Mouse (Mus musculus): ENCODE measurements around the gene Nppc. TPM values are rescaled to one million over a fixed set of nuclear protein-coding genes. Genes with fewer than 3 reads are reported as not detected.

Gene Nppc
- polyA plus RNA-seq, 1 experiment from 2014 or later, result 11.0 TPM

DNA sequence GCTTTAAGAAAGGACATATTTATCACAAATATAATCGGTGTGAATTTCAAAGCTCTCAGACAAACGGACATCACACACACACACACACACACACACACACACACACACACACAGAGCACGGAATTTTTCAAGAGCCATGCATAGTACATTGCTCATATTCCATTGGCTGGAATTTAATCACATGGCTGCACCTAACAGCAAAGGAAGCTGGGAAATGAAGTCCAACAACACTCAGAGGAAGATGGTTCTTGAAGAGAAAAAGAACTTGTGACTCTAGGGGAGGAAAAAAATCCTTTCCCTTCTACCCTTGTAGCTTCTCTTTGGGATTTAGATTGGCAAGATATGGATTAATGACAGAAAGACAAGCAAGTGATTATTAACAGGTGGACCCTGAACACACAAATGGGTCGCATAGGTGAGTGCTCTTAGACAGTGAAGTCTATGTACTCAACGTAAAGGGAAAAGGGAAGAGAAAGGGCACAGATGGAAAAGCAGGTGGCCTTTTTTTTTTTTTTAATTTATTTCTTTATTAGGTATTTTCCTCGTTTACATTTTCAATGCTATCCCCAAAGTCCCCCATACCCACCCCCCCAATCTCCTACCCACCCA lies 35.5 kb downstream of the Nppc start:
- Histone ChIP-seq H3K27me3 (ENCODE audit: control insufficient read depth, insufficient read depth, low read length) (no peaks in the 10 kb centered on the region), H3K36me3 (ENCODE audit: control insufficient read depth, insufficient read depth, low read length) (no peaks in the 10 kb centered on the region), H3K9ac (ENCODE audit: low read length) (no peak overlapping the region), H3K4me3 (ENCODE audit: low read depth, low read length) (no peak overlapping the region), H3K9me3 (ENCODE audit: control insufficient read depth, low read length) (no peaks in the 10 kb centered on the region), H3K4me2 (ENCODE audit: low read depth) (no peak overlapping the region), H3K27ac (ENCODE audit: low read depth, low read length) (no peak overlapping the region), H3K4me1 (ENCODE audit: control insufficient read depth, insufficient read depth, low read length) (no peaks in the 10 kb centered on the region; the same call in 1 of the 2 replicates)
- WGBS, result 59% methylated on average over 6 of the region's 6 CpGs
- DNase-seq (ENCODE audit: low spot score) (no peak), ATAC-seq (ENCODE audit: insufficient read depth, low FRiP score, low TSS enrichment) (peak; percentile 72)

DNA sequence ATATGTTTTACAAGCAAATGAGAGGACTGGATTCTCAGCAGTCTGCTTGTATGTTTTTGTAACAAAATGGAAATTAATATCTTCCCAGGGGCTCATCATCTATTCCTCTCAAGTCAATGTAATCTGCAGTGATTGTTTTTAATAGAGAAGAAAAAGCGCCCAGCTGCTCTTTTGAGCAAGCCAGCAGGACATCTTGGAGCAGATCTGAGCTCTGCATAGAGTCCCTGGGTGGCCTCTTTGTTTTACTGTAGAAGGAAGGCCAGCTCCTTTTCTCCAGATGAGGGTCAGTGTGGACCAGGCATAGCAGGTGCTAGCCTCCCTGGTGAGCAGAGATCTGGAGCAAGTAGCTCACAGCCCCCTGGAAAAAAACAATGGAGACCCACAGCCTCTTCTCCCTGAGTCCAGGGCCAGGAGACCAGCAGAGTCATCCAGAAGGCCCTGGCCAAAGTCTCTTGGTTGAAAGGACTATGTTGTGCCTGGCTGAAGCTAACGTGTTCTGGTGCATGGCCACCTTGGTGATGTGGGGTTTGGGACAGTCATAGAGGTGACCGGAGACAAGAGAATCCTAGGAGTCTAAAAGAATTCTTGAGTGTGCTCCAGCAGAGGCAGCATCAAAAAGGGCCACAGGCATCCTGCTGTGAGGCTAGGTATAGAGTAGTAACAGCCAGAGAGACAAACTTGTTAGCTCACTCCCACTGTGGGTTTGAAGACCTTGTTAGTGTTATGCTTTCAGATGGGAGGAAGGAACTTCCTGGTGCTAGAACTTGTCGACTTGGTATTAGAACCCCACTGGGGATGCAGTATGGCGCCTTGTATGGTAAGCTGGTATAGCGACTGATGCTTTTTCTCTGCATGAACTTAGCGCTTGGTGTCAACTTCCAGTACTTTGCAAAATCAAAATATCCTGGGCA lies 36.3 kb downstream of the Nppc start:
- ATAC-seq (ENCODE audit: insufficient read depth, low FRiP score, low TSS enrichment) (no peak), DNase-seq (ENCODE audit: low spot score) (no peak)
- Histone ChIP-seq H3K4me3 (ENCODE audit: low read depth, low read length) (no peak overlapping the region), H3K9me3 (ENCODE audit: control insufficient read depth, low read length) (no peaks in the 10 kb centered on the region), H3K4me1 (ENCODE audit: control insufficient read depth, insufficient read depth, low read length) (no peaks in the 10 kb centered on the region; the same call in 1 of the 2 replicates), H3K27ac (ENCODE audit: low read depth, low read length) (no peak overlapping the region), H3K9ac (ENCODE audit: low read length) (no peak overlapping the region), H3K4me2 (ENCODE audit: low read depth) (no peak overlapping the region), H3K27me3 (ENCODE audit: control insufficient read depth, insufficient read depth, low read length) (no peaks in the 10 kb centered on the region), H3K36me3 (ENCODE audit: control insufficient read depth, insufficient read depth, low read length) (no peaks in the 10 kb centered on the region)
- 58% methylated on average over 7 of the region's 7 CpGs for WGBS

DNA sequence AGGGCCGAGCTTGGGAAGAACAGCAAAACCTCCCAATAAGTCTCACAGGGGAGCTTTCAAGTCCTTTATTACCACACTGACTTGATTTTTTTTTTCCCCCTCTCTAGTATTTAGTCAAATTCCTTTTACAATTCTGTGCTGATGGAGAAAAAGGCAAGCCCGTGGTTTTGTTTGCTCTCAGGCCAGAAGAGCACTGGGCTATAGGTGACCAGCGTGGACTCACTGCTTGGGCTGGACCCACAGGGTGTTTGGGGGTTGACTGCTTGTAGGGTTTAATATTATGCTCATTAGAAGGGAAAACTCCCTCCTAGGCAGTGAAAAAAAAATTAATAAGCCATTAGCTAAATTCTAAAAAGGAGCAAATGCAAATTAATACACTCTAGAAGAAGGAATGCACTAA lies 36.9 kb downstream of the Nppc start:
- ATAC-seq (ENCODE audit: insufficient read depth, low FRiP score, low TSS enrichment), result no peak

DNA sequence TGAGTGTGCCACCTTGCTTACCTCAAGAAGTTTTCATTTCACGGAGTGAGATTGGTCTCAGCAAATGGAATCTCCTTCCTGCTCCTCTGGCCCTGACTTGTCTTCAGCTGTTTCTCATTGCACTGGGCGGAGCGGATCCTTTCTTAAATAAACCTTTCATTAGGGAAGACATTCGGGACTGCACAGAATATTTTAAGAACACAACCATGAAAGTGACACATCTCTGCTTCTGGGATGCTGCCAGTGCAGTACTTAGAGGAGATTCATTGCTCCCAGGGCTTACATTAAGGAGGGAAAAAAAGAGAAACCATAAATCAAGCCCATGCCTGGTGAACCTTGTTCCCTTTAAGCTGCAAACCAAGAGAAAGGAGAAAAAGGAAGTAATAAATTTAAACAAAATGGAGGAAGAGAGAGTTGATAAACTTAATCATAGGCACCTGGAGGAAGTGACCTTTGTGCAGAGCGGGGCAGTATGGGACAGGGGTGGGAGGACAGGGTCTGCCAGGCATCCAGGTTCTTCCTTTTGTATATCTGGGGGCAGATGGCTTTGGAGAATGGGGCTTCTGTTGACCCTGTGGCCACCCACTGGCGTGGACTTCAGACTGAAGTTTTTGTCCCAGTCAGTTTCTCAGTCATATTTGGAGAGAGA lies 37.5 kb downstream of the Nppc start:
- DNase-seq (ENCODE audit: low spot score), result no peak
- no peaks in the 10 kb centered on the region for H3K27me3 ChIP-seq (ENCODE audit: control insufficient read depth, insufficient read depth, low read length)
- no peaks in the 10 kb centered on the region; the same call in 1 of the 2 replicates for H3K4me1 ChIP-seq (ENCODE audit: control insufficient read depth, insufficient read depth, low read length)
- no peak overlapping the region for H3K4me3 ChIP-seq (ENCODE audit: low read depth, low read length)
- H3K36me3 ChIP-seq (ENCODE audit: control insufficient read depth, insufficient read depth, low read length), result no peaks in the 10 kb centered on the region
- H3K27ac ChIP-seq (ENCODE audit: low read depth, low read length), result no peak overlapping the region
- 48% methylated on average over 6 of the region's 6 CpGs for WGBS
- no peak for ATAC-seq (ENCODE audit: insufficient read depth, low FRiP score, low TSS enrichment)
- no peak overlapping the region for H3K4me2 ChIP-seq (ENCODE audit: low read depth)
- no peak overlapping the region for H3K9ac ChIP-seq (ENCODE audit: low read length)
- no peaks in the 10 kb centered on the region for H3K9me3 ChIP-seq (ENCODE audit: control insufficient read depth, low read length)

More for the DNA sequence above, 36.9 kb downstream of the Nppc start:
- no peaks in the 10 kb centered on the region for H3K36me3 ChIP-seq (ENCODE audit: control insufficient read depth, insufficient read depth, low read length)
- no peak overlapping the region for H3K9ac ChIP-seq (ENCODE audit: low read length)
- no peak overlapping the region for H3K4me3 ChIP-seq (ENCODE audit: low read depth, low read length)
- DNase-seq (ENCODE audit: low spot score), result no peak
- no peak overlapping the region for H3K4me2 ChIP-seq (ENCODE audit: low read depth)
- H3K9me3 ChIP-seq (ENCODE audit: control insufficient read depth, low read length), result no peaks in the 10 kb centered on the region
- H3K4me1 ChIP-seq (ENCODE audit: control insufficient read depth, insufficient read depth, low read length), result no peaks in the 10 kb centered on the region; the same call in 1 of the 2 replicates
- 52% methylated on average over 3 of the region's 3 CpGs for WGBS
- no peak overlapping the region for H3K27ac ChIP-seq (ENCODE audit: low read depth, low read length)
- H3K27me3 ChIP-seq (ENCODE audit: control insufficient read depth, insufficient read depth, low read length), result no peaks in the 10 kb centered on the region

DNA sequence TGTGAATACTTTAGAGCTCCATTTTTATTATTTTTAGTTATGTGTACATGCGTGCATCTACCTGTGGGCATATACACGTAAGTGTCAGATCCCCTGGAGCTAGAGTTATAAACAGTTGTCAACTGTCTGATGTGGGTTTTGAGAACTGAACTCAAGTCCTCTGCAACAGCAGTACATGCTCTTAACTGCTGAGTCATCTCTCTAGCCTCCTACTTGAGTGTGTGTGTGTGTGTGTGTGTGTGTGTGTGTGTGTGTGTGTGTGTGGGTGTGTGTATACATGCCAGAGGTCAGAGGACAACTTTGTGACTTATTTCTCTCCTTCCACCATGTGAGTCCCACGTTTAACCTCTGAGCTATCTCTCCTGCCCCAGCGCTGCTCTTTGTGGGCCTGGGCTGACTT lies 39.8 kb downstream of the Nppc start:
- Histone ChIP-seq H3K4me2 (ENCODE audit: low read depth) (no peak overlapping the region), H3K36me3 (ENCODE audit: control insufficient read depth, insufficient read depth, low read length) (no peaks in the 10 kb centered on the region), H3K9me3 (ENCODE audit: control insufficient read depth, low read length) (no peaks in the 10 kb centered on the region), H3K27ac (ENCODE audit: low read depth, low read length) (no peak overlapping the region), H3K27me3 (ENCODE audit: control insufficient read depth, insufficient read depth, low read length) (no peaks in the 10 kb centered on the region), H3K4me3 (ENCODE audit: low read depth, low read length) (no peak overlapping the region), H3K4me1 (ENCODE audit: control insufficient read depth, insufficient read depth, low read length) (no peaks in the 10 kb centered on the region; the same call in 1 of the 2 replicates), H3K9ac (ENCODE audit: low read length) (no peak overlapping the region)
- 85% methylated on average over 4 of the region's 4 CpGs for WGBS
- ATAC-seq (ENCODE audit: insufficient read depth, low FRiP score, low TSS enrichment) (no peak), DNase-seq (ENCODE audit: low spot score) (no peak)

DNA sequence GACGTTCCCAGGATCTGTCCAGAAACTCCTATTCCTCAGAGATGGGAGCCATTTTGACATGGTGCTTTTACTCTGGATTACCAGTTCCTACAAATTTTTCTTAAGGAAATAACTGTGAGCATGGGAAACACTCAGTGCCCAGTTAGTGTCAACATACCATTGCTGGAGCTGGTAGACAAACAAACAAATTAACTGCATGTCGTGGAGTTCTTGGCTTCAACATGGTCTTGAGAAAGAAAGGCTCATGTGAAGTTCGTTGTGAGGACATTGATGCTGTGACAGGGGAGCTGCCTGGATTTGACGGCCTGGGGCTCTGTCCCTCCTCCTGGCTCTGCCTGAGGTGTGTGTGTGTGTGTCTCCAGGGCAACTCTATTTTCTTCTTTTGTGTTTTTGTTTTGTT lies 40.4 kb downstream of the Nppc start:
- no peaks in the 10 kb centered on the region for H3K9me3 ChIP-seq (ENCODE audit: control insufficient read depth, low read length)
- DNase-seq (ENCODE audit: low spot score) (no peak), ATAC-seq (ENCODE audit: insufficient read depth, low FRiP score, low TSS enrichment) (no peak)
- H3K9ac ChIP-seq (ENCODE audit: low read length), result no peak overlapping the region
- H3K4me1 ChIP-seq (ENCODE audit: control insufficient read depth, insufficient read depth, low read length), result no peaks in the 10 kb centered on the region; the same call in 1 of the 2 replicates
- H3K4me2 ChIP-seq (ENCODE audit: low read depth), result no peak overlapping the region
- no peaks in the 10 kb centered on the region for H3K27me3 ChIP-seq (ENCODE audit: control insufficient read depth, insufficient read depth, low read length)
- 61% methylated on average over 4 of the region's 4 CpGs for WGBS
- H3K27ac ChIP-seq (ENCODE audit: low read depth, low read length), result no peak overlapping the region
- no peaks in the 10 kb centered on the region for H3K36me3 ChIP-seq (ENCODE audit: control insufficient read depth, insufficient read depth, low read length)
- no peak overlapping the region for H3K4me3 ChIP-seq (ENCODE audit: low read depth, low read length)

DNA sequence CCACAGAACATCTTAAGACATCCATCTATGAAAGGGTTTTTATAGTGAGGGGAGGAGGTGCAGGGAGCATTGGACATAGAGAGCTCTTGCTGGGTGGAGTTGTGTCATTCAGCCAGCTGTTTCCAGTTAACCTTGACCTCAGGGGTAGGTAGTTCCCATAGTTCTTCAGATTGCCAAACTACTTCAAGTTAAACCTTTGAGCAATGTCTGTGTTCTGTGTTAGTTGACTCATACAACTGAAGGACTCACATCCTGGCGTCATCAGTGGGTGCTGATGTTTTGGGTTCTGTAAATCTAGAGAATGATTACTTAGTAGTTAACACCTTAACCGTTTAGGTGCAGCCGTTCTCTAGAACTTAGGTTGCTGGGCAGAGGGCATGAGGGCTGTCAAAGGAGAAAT lies 42.1 kb downstream of the Nppc start:
- H3K27ac ChIP-seq (ENCODE audit: low read depth, low read length), result no peak overlapping the region
- H3K36me3 ChIP-seq (ENCODE audit: control insufficient read depth, insufficient read depth, low read length), result no peaks in the 10 kb centered on the region
- ATAC-seq (ENCODE audit: insufficient read depth, low FRiP score, low TSS enrichment), result no peak
- H3K27me3 ChIP-seq (ENCODE audit: control insufficient read depth, insufficient read depth, low read length), result no peaks in the 10 kb centered on the region
- no peak overlapping the region for H3K4me3 ChIP-seq (ENCODE audit: low read depth, low read length)
- WGBS, result 79% methylated on average over 3 of the region's 3 CpGs
- H3K4me1 ChIP-seq (ENCODE audit: control insufficient read depth, insufficient read depth, low read length), result no peaks in the 10 kb centered on the region; the same call in 1 of the 2 replicates
- H3K9me3 ChIP-seq (ENCODE audit: control insufficient read depth, low read length), result no peaks in the 10 kb centered on the region
- DNase-seq (ENCODE audit: low spot score), result no peak
- H3K9ac ChIP-seq (ENCODE audit: low read length), result no peak overlapping the region
- H3K4me2 ChIP-seq (ENCODE audit: low read depth), result no peak overlapping the region

DNA sequence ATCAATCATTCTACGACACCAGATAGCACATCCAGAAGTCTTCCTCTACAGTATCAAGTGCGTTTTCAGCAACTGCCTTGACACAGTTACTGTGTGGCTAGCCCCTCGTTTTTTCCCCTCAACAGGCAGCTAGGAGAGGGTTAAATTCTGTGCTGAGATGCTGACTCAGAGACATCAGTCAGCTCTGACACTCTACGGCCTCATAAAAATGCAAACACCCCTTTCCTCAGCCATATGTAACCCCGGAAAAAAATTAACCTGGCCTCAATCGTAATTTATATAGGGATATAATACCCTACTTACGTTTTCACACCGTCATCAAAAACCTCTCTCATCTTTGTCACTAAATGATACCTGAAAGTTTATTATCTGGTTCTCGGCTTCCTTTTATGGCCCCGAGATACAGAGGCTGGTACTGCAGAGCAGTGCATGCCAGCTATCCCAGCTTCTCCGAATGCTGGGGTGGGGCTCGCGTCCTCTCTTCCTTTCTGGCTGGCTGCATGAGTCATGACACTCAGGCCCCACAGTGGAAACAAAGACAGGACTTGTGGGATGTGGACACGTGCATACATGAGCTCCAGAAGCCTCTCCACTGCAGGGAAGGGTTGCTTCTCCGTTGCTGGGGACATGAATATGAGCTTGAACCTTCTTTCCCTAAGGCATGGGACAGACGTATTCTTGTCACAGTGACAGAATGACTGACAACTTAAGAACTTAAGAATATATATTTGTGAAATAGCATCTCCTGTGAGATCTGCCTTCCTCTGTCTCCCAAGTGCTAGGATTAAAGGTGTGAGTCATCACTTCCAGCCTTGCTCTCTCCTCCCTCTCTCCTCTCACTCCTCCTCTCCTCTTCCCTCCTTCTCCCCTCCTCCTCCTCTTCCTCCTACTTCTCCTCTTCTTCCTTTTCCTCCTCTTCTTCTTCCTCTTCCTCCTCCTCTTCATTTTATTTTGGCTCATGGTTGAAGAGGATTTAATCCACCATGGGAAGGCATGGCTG lies 47.1 kb downstream of the Nppc start:
- no peak overlapping the region for H3K9ac ChIP-seq (ENCODE audit: low read length)
- H3K27ac ChIP-seq (ENCODE audit: low read depth, low read length), result no peak overlapping the region
- 47% methylated on average over 16 of the region's 16 CpGs for WGBS
- H3K4me1 ChIP-seq (ENCODE audit: control insufficient read depth, insufficient read depth, low read length), result no peaks in the 10 kb centered on the region
- H3K4me3 ChIP-seq (ENCODE audit: low read depth, low read length), result no peak overlapping the region
- ATAC-seq (ENCODE audit: insufficient read depth, low FRiP score, low TSS enrichment), result no peak
- DNase-seq (ENCODE audit: low spot score), result no peak
- H3K36me3 ChIP-seq (ENCODE audit: control insufficient read depth, insufficient read depth, low read length), result no peaks in the 10 kb centered on the region
- no peak overlapping the region for H3K4me2 ChIP-seq (ENCODE audit: low read depth)
- H3K9me3 ChIP-seq (ENCODE audit: control insufficient read depth, low read length), result no peaks in the 10 kb centered on the region
- H3K27me3 ChIP-seq (ENCODE audit: control insufficient read depth, insufficient read depth, low read length), result no peaks in the 10 kb centered on the region

Data from neural tube, embryonic 11.5 days (tissue).